8 mouse cellular contexts compared by ENCODE assay signal in genomic region chr5:65199346-65200128, GRCm38 (mm10). TPM values are rescaled to one million over a fixed set of nuclear protein-coding genes. Genes with fewer than 3 reads are reported as not detected.
DNase-seq lines count a peak whose midpoint lies in the region; ATAC-seq lines count a peak whose summit lies in the region.

Wdr19 (plus strand) TSS chr5:65199696.

- H3K4me1 ChIP-seq in lung, embryonic 16.5 days (replicated peaks; ENCODE audit: control insufficient read depth, insufficient read depth, low read length) = peaks cover 8% of the 10 kb centered on the region; the same call in 1 of the 2 replicates

- ATAC-seq in hematopoietic stem cell, adult 5-6 weeks (replicated peaks in 1 of 2; ENCODE audit: insufficient read depth in 1 of 2, low FRiP score in 2 of 2, low TSS enrichment in 1 of 2, low read depth in 1 of 2, poor library complexity in 2 of 2, severe bottlenecking in 2 of 2) = peak; percentile 99 to 100
- ATAC-seq in lung, embryonic 16.5 days (ENCODE audit: low read depth) = peak; percentile 100

- H3K27me3 ChIP-seq in lung, embryonic 16.5 days (ENCODE audit: control insufficient read depth, insufficient read depth, low read depth, low read length) = no peaks in the 10 kb centered on the region

- H3K4me2 ChIP-seq in lung, embryonic 16.5 days (ENCODE audit: low read depth, low read length) = peak within 1 kb of the TSS; percentile 80

- under 1% methylated on average over 37 of the region's 37 CpGs for WGBS in lung, embryonic 16.5 days

- H3K36me3 ChIP-seq in lung, embryonic 16.5 days (ENCODE audit: control insufficient read depth, insufficient read depth, low read length) = no peaks in the 10 kb centered on the region

- DNase-seq in MEL-GATA-1-ER (ENCODE audit: extremely low read depth, low read depth) = peak; percentile 95
- peak; percentile 98 for DNase-seq in cerebellum, adult 8-10 months
- DNase-seq in forelimb bud, embryonic 11.5 days (ENCODE audit: low read depth, low spot score) = peak; percentile 99
- peak; percentile 95 for DNase-seq in layer of hippocampus, adult 9-10 months (ENCODE audit: low spot score)
- peak; percentile 93 for DNase-seq in ovary, postnatal 10 days (ENCODE audit: low spot score)
- peak; percentile 97 to 99 for DNase-seq in thymus, postnatal 10 days (ENCODE audit: low spot score in 2 of 2)

- peak within 1 kb of the TSS; percentile 88 for H3K27ac ChIP-seq in lung, embryonic 16.5 days (ENCODE audit: low read length)

- peak within 1 kb of the TSS; percentile 75 for H3K9ac ChIP-seq in lung, embryonic 16.5 days (ENCODE audit: low read length)

- peak within 1 kb of the TSS; percentile 68 for H3K4me3 ChIP-seq in lung, embryonic 16.5 days (ENCODE audit: low read length)

- H3K9me3 ChIP-seq in lung, embryonic 16.5 days (ENCODE audit: control insufficient read depth, low read length) = no peaks in the 10 kb centered on the region

RNA-seq across cellular contexts. Expression of gene Wdr19, which starts in this region (rescaled TPM):
- 10.9 and 12.2 TPM in 2 replicates for total RNA-seq in hematopoietic stem cell, adult 5-6 weeks (2017)
- 10.8 and 11.3 TPM in 2 replicates for polyA plus RNA-seq in lung, embryonic 16.5 days (2015; fragmentation: Nextera tagmentation; extraction: Ambion mirVana)

Comparison
In these comparisons a context has a peak if more than half of its experiments do, and no peak if none do; other contexts are left out.
1. Peak in every context shown above with its lines: DNase-seq, ATAC-seq, H3K4me3 ChIP-seq and H3K27ac ChIP-seq.